ENCODE assay signal across 8 mouse cellular contexts in the genomic region with DNA sequence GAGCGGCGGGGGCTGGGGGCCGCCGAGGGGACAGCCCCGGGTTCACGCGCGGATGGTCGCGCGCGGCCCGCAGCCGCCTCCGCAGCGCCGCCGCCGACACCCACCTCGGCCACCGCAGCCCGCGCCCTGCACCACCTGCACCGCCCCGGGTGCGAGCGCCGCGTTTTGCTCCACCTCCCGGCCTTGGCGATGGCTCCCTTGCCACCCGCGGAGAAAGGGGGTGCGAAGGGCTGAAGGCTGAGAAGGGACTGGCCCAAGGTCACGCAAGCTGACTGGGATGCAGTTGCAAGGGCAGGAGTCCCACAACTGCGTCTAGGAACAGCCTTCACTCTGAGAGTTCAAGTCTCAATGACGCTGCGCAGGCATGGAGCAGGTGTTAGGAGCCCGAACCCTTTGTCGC. TPM values are rescaled to one million over a fixed set of nuclear protein-coding genes. Genes with fewer than 3 reads are reported as not detected.
DNase-seq lines count a peak whose midpoint lies in the region; ATAC-seq lines count a peak whose summit lies in the region.

No protein-coding gene starts in this region.

- no peaks in the 10 kb centered on the region for H3K27me3 ChIP-seq in embryonic facial prominence, embryonic 13.5 days
- H3K27me3 ChIP-seq in kidney, embryonic 16.5 days (ENCODE audit: insufficient read depth, low read length): no peaks in the 10 kb centered on the region
- H3K27me3 ChIP-seq in midbrain, embryonic 15.5 days (replicated peaks): no peaks in the 10 kb centered on the region

- H3K4me3 ChIP-seq in embryonic facial prominence, embryonic 13.5 days: peak overlapping the region; percentile 59
- H3K4me3 ChIP-seq in kidney, embryonic 16.5 days (ENCODE audit: low read length): peak overlapping the region; percentile 57
- H3K4me3 ChIP-seq in midbrain, embryonic 15.5 days: peak overlapping the region; percentile 52

- DNase-seq in kidney, adult 18-20 months: peak; percentile 31
- DNase-seq in kidney, adult 9 months: no peak
- peak; percentile 52 for DNase-seq in R1 (ENCODE audit: low read depth, low spot score)
- DNase-seq in thymus, postnatal 36 days: peak; percentile 28 to 44
- no peak for DNase-seq in frontal cortex, postnatal 36 days (ENCODE audit: low spot score in 2 of 2)

- ATAC-seq in embryonic facial prominence, embryonic 13.5 days (ENCODE audit: insufficient number of reproducible peaks, insufficient read depth, low FRiP score, low TSS enrichment, low read depth): peak; percentile 33; the same call in 1 of the 2 replicates
- ATAC-seq in kidney, embryonic 16.5 days (ENCODE audit: low FRiP score, low TSS enrichment): peak; percentile 32
- peak; percentile 53 for ATAC-seq in midbrain, embryonic 15.5 days (replicated peaks)

- H3K9me3 ChIP-seq in embryonic facial prominence, embryonic 13.5 days: no peaks in the 10 kb centered on the region
- H3K9me3 ChIP-seq in kidney, embryonic 16.5 days (ENCODE audit: low read length): no peaks in the 10 kb centered on the region
- H3K9me3 ChIP-seq in midbrain, embryonic 15.5 days: no peaks in the 10 kb centered on the region

- WGBS in embryonic facial prominence, embryonic 13.5 days: 3% methylated on average over 39 of the region's 40 CpGs
- 1% methylated on average over 18 of the region's 40 CpGs for WGBS in kidney, embryonic 16.5 days
- 3% methylated on average over 32 of the region's 40 CpGs for WGBS in midbrain, embryonic 15.5 days

- peaks cover 22% of the 10 kb centered on the region for H3K36me3 ChIP-seq in embryonic facial prominence, embryonic 13.5 days
- H3K36me3 ChIP-seq in kidney, embryonic 16.5 days (ENCODE audit: insufficient read depth, low read length): peaks cover 18% of the 10 kb centered on the region
- H3K36me3 ChIP-seq in midbrain, embryonic 15.5 days (replicated peaks): 0 out of 2 replicates have a peak, but pooled peaks cover 3% of the 10 kb centered on the region

- H3K4me1 ChIP-seq in embryonic facial prominence, embryonic 13.5 days: peaks cover 57% of the 10 kb centered on the region
- peaks cover 43% of the 10 kb centered on the region for H3K4me1 ChIP-seq in kidney, embryonic 16.5 days (ENCODE audit: insufficient read depth, low read length)
- H3K4me1 ChIP-seq in midbrain, embryonic 15.5 days: peaks cover 25% of the 10 kb centered on the region

- H3K27ac ChIP-seq in embryonic facial prominence, embryonic 13.5 days: peak overlapping the region; percentile 96
- peak overlapping the region; percentile 97 for H3K27ac ChIP-seq in kidney, embryonic 16.5 days (ENCODE audit: low read length)
- peak overlapping the region; percentile 18; the same call in 1 of the 2 replicates for H3K27ac ChIP-seq in midbrain, embryonic 15.5 days

- peak overlapping the region; percentile 77 for H3K9ac ChIP-seq in embryonic facial prominence, embryonic 13.5 days
- H3K9ac ChIP-seq in kidney, embryonic 16.5 days (replicated peaks; ENCODE audit: low read length): peak overlapping the region; percentile 79
- peak overlapping the region; percentile 52 for H3K9ac ChIP-seq in midbrain, embryonic 15.5 days

- peak overlapping the region; percentile 89 for H3K4me2 ChIP-seq in embryonic facial prominence, embryonic 13.5 days
- peak overlapping the region; percentile 95 for H3K4me2 ChIP-seq in kidney, embryonic 16.5 days (replicated peaks; ENCODE audit: low read depth, low read length)
- H3K4me2 ChIP-seq in midbrain, embryonic 15.5 days: peak overlapping the region; percentile 88

RNA-seq across cellular contexts. Expression of a gene that starts 30.9 kb away (rescaled TPM):
- 7.8 and 8.7 TPM in 2 replicates for polyA plus RNA-seq in embryonic facial prominence, embryonic 13.5 days (2015; fragmentation: Nextera tagmentation; extraction: Ambion mirVana)
- polyA plus RNA-seq in kidney, embryonic 16.5 days (2015; fragmentation: Nextera tagmentation; extraction: Ambion mirVana): 5.5 and 6.2 TPM in 2 replicates
- polyA plus RNA-seq in midbrain, embryonic 15.5 days (2015; fragmentation: Nextera tagmentation; extraction: Ambion mirVana): 3.5 and 3.7 TPM in 2 replicates

Comparison
In these comparisons a context has a peak if more than half of its experiments do, and no peak if none do; other contexts are left out.
1. DNase-seq: peak in kidney, adult 18-20 months (single experiment), R1 (single experiment) and thymus, postnatal 36 days (2 of 2); none in kidney, adult 9 months (single experiment) and frontal cortex, postnatal 36 days (0 of 2).
2. H3K27ac ChIP-seq: peak in every context shown above with its lines; median percentile 97 in kidney, embryonic 16.5 days; 96 in embryonic facial prominence, embryonic 13.5 days; 18 in midbrain, embryonic 15.5 days.
3. Peak in every context shown above with its lines, with median percentiles within 50 percentile points of each other: ATAC-seq, H3K4me2 ChIP-seq, H3K4me3 ChIP-seq and H3K9ac ChIP-seq.